Mouse (Mus musculus) bone marrow macrophage, adult 2 months (primary cell): Measurements from ENCODE around the gene Pcbp3.

ENCODE experiments used
- CTCF ChIP-seq: IDR thresholded peaks from 2 replicates; pipeline ENCODE4 v1.5.1; 2012; ENCODE audit warnings: low read depth, mild to moderate bottlenecking, low read length, moderate library complexity
- POLR2A ChIP-seq: IDR thresholded peaks from 2 replicates; pipeline ENCODE4 v1.6.1; 2012; ENCODE audit warnings: mild to moderate bottlenecking, low read depth, low read length, borderline replicate concordance

DNA sequence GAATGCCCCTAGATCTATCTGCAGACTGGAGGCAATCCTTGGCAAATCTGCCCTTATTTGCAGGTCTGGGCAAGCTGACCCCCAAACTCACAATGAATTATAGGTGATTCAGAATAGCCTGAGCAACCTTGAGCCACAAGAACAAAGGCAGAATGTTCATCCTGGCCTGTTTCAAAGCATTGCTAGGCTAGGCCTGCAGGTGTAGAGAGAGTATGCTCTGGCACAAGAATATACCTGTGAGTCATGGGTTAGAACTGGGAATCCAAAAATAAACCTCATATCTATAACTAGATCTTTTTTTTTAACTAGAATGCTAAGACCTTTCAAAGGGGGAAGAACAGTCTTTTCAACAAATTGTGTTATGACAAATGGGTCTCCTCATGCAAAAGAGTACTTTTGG is 95.8 kb downstream of the Pcbp3 start:
- TF ChIP-seq CTCF (no peak), POLR2A (no peak)
